Mouse (Mus musculus): ENCODE measurements around the gene Ptk7. TPM values are rescaled to one million over a fixed set of nuclear protein-coding genes. Genes with fewer than 3 reads are reported as not detected.
A peak's percentile ranks its signal among the peaks of the same experiment; 100 is the strongest.

Gene Ptk7
- total RNA-seq (2017): not detected in 2 replicates

DNA sequence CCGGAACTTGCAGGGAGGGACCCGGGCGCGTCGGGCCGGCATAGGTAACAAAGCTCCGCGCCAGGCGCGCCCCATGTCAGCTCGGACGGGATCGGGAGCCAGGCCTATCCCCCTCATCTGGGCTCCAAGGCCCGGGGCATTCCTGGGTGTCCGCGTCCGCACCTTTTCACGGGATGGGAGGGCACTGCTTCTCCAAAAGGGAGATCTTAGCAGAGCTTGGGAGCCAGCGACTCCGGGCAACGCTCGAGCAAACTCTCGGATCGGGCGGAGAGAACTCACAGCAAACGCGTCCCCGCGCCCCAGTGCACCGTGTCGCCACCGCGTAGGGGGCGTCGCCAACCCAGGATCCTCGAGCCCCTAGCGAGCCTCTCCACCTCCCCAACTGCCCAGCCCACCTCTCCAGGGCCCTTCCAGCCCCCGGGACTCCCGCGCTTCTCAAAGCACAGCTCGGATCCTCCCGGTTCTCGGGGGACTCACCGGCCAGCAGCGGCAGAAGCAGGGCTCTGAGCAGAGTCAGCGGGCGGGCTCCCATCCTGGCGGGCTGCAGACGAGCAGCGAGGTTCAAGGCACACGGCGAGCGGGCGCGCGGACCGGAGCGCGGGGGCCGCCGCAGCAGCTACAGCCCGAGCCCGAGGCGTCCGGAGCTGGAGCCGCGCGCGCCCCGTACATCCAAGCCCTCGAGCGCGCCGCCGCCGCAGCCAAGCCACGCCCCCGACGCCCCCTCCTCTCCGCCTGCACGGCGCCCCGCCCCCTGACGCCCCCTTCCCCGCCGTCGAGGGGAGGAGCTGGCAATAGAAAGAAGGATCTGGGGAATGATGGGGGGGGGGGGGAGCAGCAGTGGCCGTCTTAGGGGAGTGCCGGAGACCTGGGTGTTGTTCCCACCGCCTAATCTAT lies at the start of gene Ptk7:
Gene Ptk7, minus strand, starts transcription at position 714 of the 894 bp plus-strand sequence.
- no peak for ATAC-seq (ENCODE audit: extremely low read depth, insufficient number of reproducible peaks, low FRiP score, poor library complexity, severe bottlenecking)

DNA sequence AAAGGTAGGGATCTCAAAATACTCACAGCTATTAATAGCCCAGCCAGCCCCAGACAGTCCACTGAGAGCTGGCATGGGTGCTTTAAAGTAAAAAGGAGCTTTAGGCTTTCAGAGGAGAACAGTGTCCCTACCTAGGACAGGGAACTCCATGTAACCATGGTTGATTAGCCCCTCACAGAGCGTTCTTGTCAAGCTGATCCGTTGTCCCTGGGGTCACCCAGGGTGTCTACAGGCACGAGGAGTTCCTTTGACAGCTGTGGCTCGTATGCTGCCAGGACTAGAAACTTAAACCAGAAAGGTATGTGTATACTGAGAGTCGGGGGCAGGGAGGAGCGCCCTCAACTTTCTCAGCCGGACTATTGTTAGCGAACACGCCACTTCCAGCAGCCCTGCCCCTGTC lies 49.6 kb upstream of the Ptk7 start:
- no peak for ATAC-seq (ENCODE audit: extremely low read depth, insufficient number of reproducible peaks, low FRiP score, poor library complexity, severe bottlenecking)

DNA sequence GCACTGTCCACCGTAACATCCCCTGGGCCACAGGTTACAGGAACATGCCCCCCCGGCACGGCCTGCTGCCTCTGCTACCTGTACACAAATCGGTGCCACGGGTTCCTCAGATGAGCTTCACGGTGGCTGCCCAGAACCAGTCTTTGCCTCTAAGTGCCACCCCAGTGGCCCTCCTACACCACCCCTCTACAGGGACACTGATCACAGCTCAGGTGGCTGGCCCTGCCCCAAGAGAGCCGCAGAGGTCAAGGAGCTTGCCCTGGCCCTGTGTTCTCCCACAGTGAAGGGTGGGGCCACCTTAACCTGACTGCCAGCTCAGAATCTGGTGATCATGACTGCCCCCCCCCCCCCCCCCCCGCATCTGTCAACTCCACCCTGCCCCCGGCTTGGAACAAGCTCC lies 49.1 kb upstream of the Ptk7 start, which contains the start of gene Mea1:
Gene Mea1, plus strand, starts transcription at position 378 of the 400 bp plus-strand sequence.
- no peak for ATAC-seq (ENCODE audit: extremely low read depth, insufficient number of reproducible peaks, low FRiP score, poor library complexity, severe bottlenecking)

DNA sequence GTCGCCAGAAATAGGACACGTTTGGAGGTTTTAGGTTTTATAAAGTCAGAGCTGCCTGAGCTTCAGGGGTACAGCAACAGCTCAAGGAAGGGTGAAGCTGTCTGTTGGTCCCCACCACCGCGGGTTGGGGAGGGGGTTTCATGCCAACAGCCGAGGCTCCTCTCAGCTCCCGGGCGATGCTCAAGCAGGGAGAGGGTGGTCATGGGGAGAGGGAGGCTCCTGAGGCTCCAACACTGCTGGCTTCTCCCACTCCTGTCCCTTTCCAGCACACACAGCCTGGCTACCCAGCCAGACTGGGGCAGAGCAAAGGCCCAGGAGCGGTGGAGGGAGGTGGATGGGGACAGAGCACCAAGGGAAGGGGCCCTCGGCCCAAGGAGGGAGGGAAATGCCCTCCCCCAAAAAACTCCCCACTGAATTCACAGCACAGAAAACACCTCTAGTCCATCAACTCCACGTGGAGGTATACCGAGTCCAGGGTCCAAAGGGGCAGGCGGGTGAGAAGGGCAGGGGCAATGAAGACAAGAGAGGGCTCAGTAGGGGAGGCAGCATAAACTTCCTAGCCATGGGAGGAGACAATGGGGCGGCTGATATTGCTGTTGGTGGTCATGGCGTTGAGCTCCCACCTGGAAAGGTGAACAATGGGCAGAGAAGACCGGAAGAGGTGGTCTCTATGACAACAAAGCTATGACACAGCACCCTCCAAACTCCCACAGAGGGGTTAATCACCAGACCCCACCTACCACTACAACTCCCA lies 45.4 kb upstream of the Ptk7 start:
- no peak for ATAC-seq (ENCODE audit: extremely low read depth, insufficient number of reproducible peaks, low FRiP score, poor library complexity, severe bottlenecking)

DNA sequence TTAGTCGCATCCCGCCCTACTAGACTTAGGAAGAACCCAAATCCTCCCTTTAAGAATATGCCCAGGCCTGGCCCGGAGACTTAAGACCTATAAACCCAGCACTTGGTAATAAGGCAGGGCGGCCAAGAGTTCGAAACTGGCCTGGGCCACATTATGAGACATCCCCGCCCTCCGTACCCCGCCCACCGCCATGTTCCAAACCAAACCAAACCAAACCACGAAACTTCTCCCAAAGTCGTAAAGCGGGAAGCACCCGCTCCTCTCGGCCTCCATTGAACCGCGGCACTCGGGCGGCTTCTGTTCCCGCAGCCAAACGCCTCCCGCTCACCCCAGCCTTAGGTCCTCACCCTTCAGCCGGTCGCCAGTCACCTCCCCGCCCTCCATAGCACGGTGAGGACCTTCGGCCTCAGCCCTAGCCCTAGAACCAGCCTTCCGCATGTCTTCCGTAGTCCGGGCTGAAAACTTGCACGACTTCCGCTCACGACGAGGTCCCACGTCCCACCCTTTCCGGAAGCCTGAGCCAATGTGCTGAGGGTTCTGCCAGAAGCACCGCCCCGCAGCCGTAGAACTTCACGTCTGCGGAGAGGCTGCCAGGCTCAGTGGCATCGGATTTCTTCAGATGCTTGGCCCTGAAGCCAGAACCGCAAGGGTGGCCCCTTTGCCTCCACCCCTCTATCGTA lies 44.7 kb upstream of the Ptk7 start, which contains the start of gene Rrp36:
Gene Rrp36, minus strand, starts transcription at position 503 of the 680 bp plus-strand sequence.
- peak; percentile 98 for ATAC-seq (ENCODE audit: extremely low read depth, insufficient number of reproducible peaks, low FRiP score, poor library complexity, severe bottlenecking)

DNA sequence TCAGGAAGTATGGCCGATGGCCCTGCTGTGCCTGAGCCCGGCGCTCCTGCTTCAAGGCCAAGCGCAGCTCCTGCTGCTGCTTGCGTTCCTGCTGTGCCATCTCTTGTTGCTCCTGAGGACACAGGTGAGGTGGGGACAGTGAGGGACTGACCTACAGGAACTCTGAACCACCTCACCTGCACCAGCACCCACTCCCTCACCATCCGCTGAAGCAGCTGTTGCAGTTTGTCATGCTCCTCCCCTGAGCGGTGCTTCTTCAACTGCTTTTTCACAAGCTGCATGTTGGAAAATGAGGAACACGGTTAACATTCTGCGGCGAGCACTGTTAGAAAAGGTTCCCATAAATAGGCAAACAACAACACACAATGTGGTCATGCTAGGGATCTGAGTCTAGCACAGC lies 40.6 kb upstream of the Ptk7 start:
- ATAC-seq (ENCODE audit: extremely low read depth, insufficient number of reproducible peaks, low FRiP score, poor library complexity, severe bottlenecking): no peak

GRCm38 (mm10) chr17:46667712-46668111 lies 38.4 kb upstream of the Ptk7 start:
- no peak for ATAC-seq (ENCODE audit: extremely low read depth, insufficient number of reproducible peaks, low FRiP score, poor library complexity, severe bottlenecking)

DNA sequence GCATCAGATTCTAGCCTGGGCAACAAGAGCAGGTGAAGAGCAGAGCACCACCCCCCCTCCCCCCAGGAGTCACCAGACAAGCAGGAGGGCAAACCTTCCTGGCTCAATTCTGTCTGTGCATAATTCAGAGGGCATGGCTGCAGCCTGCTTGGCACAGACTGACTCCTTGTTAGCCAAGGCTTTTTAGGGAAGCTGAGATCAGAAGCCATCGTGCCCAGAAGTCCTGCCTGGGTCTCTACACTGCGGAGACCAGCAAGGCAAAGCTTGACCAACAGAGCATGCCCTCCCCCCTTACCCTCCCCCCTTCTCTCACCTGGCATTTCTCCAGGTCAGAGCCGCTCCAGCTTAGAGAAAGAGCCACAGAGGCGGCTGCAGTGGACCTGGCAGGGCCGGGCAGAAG lies 33.4 kb upstream of the Ptk7 start:
- ATAC-seq (ENCODE audit: extremely low read depth, insufficient number of reproducible peaks, low FRiP score, poor library complexity, severe bottlenecking): no peak

GRCm38 (mm10) chr17:46661981-46662380 lies 32.7 kb upstream of the Ptk7 start:
- ATAC-seq (ENCODE audit: extremely low read depth, insufficient number of reproducible peaks, low FRiP score, poor library complexity, severe bottlenecking): no peak

- ATAC-seq (ENCODE audit: extremely low read depth, insufficient number of reproducible peaks, low FRiP score, poor library complexity, severe bottlenecking): no peak
Observed at GRCm38 (mm10) chr17:46661351-46661750, 32.0 kb upstream of the Ptk7 start.

GRCm38 (mm10) chr17:46656054-46656453 lies 26.8 kb upstream of the Ptk7 start:
- ATAC-seq (ENCODE audit: extremely low read depth, insufficient number of reproducible peaks, low FRiP score, poor library complexity, severe bottlenecking): no peak

- no peak for ATAC-seq (ENCODE audit: extremely low read depth, insufficient number of reproducible peaks, low FRiP score, poor library complexity, severe bottlenecking)
Observed at GRCm38 (mm10) chr17:46651755-46652547, 22.6 kb upstream of the Ptk7 start.

- no peak for ATAC-seq (ENCODE audit: extremely low read depth, insufficient number of reproducible peaks, low FRiP score, poor library complexity, severe bottlenecking)
Observed at GRCm38 (mm10) chr17:46651292-46651691, 22.0 kb upstream of the Ptk7 start.

- ATAC-seq (ENCODE audit: extremely low read depth, insufficient number of reproducible peaks, low FRiP score, poor library complexity, severe bottlenecking): peak; percentile 34
Observed at GRCm38 (mm10) chr17:46650232-46651031, 21.1 kb upstream of the Ptk7 start, which contains the start of gene Cul7. Gene Cul7 (plus strand): TSS chr17:46650337.

GRCm38 (mm10) chr17:46649811-46650210 lies 20.5 kb upstream of the Ptk7 start:
- ATAC-seq (ENCODE audit: extremely low read depth, insufficient number of reproducible peaks, low FRiP score, poor library complexity, severe bottlenecking): no peak

DNA sequence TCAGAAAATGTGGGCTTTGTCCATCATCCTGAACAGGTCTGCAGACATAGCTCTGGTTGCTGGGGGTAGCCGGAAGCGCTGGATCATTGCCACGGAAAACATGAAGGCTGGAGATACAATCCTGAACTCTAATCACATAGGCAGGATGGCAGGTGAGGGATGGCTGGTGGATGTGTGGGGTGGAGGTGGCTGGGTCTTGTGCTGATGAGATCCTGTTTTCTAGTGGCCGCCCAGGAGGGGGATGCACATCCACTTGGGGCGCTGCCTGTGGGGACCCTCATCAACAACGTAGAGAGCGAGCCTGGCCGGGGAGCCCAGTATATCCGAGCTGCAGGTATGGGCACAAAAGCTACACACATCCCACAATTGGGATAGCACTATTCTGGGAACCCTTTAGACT lies 19.1 kb upstream of the Ptk7 start:
- ATAC-seq (ENCODE audit: extremely low read depth, insufficient number of reproducible peaks, low FRiP score, poor library complexity, severe bottlenecking): no peak

DNA sequence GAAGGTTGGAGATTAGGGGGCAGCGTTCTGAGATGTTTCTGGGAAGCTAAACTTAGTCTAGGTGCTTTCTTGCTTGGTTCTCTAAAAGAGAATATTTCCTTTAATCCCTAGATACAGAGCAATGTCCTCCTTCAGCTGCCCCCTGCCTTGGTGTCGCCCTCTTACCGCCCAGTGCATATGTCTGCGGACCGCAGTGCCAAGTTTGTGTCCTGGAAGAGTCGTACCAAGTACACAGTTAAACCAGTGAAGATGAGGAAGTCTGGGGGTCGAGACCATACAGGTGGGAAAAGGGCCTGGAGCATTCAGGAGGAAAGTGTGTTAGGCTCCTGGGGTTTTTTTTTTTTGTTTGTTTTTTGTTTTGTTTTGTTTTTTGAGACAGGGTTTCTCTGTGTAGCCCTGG lies 18.0 kb upstream of the Ptk7 start:
- no peak for ATAC-seq (ENCODE audit: extremely low read depth, insufficient number of reproducible peaks, low FRiP score, poor library complexity, severe bottlenecking)

- no peak for ATAC-seq (ENCODE audit: extremely low read depth, insufficient number of reproducible peaks, low FRiP score, poor library complexity, severe bottlenecking)
Observed at GRCm38 (mm10) chr17:46646322-46646662, 17.0 kb upstream of the Ptk7 start.

All from neutrophil, adult 5-6 weeks (primary cell).